Mouse (Mus musculus): Measurements from ENCODE around the gene Ndufs7. TPM values are rescaled to one million over a fixed set of nuclear protein-coding genes. Genes with fewer than 3 reads are reported as not detected.

The Ndufs7 gene
- polyA plus RNA-seq, 1 experiment from 2014 or later: 274 TPM

- peak overlapping the region; percentile 84 for H3K4me3 ChIP-seq
- H3K27ac ChIP-seq: peak overlapping the region; percentile 95
- H3K9me3 ChIP-seq (replicated peaks): no peaks in the 10 kb centered on the region
- WGBS: 1% methylated on average over 14 of the region's 14 CpGs
- peak overlapping the region; percentile 43; the same call in 1 of the 2 replicates for H3K9ac ChIP-seq
- peaks cover 17% of the 10 kb centered on the region for H3K36me3 ChIP-seq (ENCODE audit: poor library complexity, severe bottlenecking)
- H3K27me3 ChIP-seq: no peaks in the 10 kb centered on the region
- peak overlapping the region; percentile 93 for H3K4me2 ChIP-seq
- peaks cover 46% of the 10 kb centered on the region for H3K4me1 ChIP-seq
- no peak for ATAC-seq
Observed at GRCm38 (mm10) chr10:80226071-80226415, 22.9 kb upstream of the Ndufs7 start.

GRCm38 (mm10) chr10:80226416-80227165, 22.3 kb upstream of the Ndufs7 start, which contains the start of gene Mum1:
Mum1 (plus strand) TSS chr10:80226434.
- H3K27ac ChIP-seq: peak within 1 kb of the TSS; percentile 95
- H3K4me3 ChIP-seq: peak within 1 kb of the TSS; percentile 84
- ATAC-seq: peak; percentile 97
- H3K4me1 ChIP-seq: peaks cover 46% of the 10 kb centered on the region
- H3K36me3 ChIP-seq (ENCODE audit: poor library complexity, severe bottlenecking): peaks cover 21% of the 10 kb centered on the region
- no peaks in the 10 kb centered on the region for H3K9me3 ChIP-seq (replicated peaks)
- WGBS: under 1% methylated on average over 34 of the region's 75 CpGs
- no peaks in the 10 kb centered on the region for H3K27me3 ChIP-seq
- peak within 1 kb of the TSS; percentile 98 for H3K9ac ChIP-seq
- H3K4me2 ChIP-seq: peak within 1 kb of the TSS; percentile 93

DNA sequence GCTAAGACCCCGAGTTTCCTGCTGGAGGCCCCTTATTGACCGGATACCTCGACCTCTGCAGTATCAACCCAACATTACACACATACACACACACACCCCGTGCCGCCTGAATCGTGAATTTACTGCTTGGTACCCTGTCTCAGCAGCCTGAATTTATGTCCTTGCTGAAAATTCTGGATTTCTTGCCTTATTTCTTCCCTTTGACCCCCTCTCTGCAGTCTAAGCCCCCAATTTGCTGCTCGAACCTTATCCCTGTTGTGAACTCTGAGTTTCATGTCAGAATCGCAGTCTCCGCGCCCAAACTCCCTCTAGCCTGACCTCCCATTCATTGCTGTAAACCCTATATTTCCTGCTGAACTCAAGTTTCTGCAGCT, 21.8 kb upstream of the Ndufs7 start:
- Histone ChIP-seq H3K9me3 (replicated peaks) (no peaks in the 10 kb centered on the region), H3K4me3 (peak overlapping the region; percentile 84), H3K27me3 (no peaks in the 10 kb centered on the region), H3K9ac (peak overlapping the region; percentile 98), H3K4me2 (peak overlapping the region; percentile 93), H3K36me3 (ENCODE audit: poor library complexity, severe bottlenecking) (peaks cover 26% of the 10 kb centered on the region), H3K4me1 (peaks cover 41% of the 10 kb centered on the region), H3K27ac (peak overlapping the region; percentile 95)
- 8% methylated on average over 10 of the region's 10 CpGs for WGBS
- ATAC-seq: no peak; the same call in 1 of the 2 replicates

- 38% methylated on average over 15 of the region's 15 CpGs for WGBS
- peak overlapping the region; percentile 84 for H3K4me3 ChIP-seq
- peak overlapping the region; percentile 93 for H3K4me2 ChIP-seq
- peaks cover 51% of the 10 kb centered on the region for H3K4me1 ChIP-seq
- no peak for ATAC-seq
- no peaks in the 10 kb centered on the region for H3K9me3 ChIP-seq (replicated peaks)
- H3K27ac ChIP-seq: peak overlapping the region; percentile 95
- H3K27me3 ChIP-seq: no peaks in the 10 kb centered on the region
- peak overlapping the region; percentile 98 for H3K9ac ChIP-seq
- peaks cover 36% of the 10 kb centered on the region for H3K36me3 ChIP-seq (ENCODE audit: poor library complexity, severe bottlenecking)
Observed at GRCm38 (mm10) chr10:80227877-80228775, 20.8 kb upstream of the Ndufs7 start.

- Histone ChIP-seq H3K27ac (no peak overlapping the region), H3K27me3 (no peaks in the 10 kb centered on the region), H3K36me3 (ENCODE audit: poor library complexity, severe bottlenecking) (peaks cover 98% of the 10 kb centered on the region), H3K9ac (no peak overlapping the region), H3K4me1 (peaks cover 22% of the 10 kb centered on the region), H3K4me3 (no peak overlapping the region), H3K9me3 (replicated peaks) (no peaks in the 10 kb centered on the region), H3K4me2 (no peak overlapping the region)
- 96% methylated on average over 13 of the region's 13 CpGs for WGBS
- ATAC-seq: no peak
Observed at GRCm38 (mm10) chr10:80236145-80236825, 12.6 kb upstream of the Ndufs7 start.

DNA sequence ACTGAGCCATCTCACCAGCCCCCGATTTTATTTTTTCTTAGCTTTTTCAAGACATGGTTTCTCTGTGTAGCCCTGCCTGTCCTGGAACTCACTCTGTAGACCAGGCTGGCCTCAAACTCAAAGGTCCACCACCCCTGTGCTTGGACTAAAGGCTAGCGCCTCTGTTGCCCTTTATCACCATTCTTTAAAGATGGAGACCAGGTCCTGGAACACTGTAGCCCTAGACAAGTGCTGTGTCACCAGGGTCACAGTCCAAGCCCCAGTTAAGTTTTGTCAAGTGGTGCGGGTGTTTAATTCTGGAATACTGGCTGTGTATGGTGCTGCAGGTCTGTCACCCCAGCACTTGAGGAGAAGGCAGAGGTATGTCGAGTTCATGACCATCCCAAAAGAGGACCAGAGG, 11.9 kb upstream of the Ndufs7 start:
- Histone ChIP-seq H3K27me3 (no peaks in the 10 kb centered on the region), H3K9ac (no peak overlapping the region), H3K4me2 (no peak overlapping the region), H3K4me3 (no peak overlapping the region), H3K9me3 (replicated peaks) (no peaks in the 10 kb centered on the region), H3K27ac (no peak overlapping the region), H3K36me3 (ENCODE audit: poor library complexity, severe bottlenecking) (peaks cover 97% of the 10 kb centered on the region), H3K4me1 (peaks cover 26% of the 10 kb centered on the region)
- ATAC-seq: no peak
- WGBS: 97% methylated on average over 4 of the region's 4 CpGs

DNA sequence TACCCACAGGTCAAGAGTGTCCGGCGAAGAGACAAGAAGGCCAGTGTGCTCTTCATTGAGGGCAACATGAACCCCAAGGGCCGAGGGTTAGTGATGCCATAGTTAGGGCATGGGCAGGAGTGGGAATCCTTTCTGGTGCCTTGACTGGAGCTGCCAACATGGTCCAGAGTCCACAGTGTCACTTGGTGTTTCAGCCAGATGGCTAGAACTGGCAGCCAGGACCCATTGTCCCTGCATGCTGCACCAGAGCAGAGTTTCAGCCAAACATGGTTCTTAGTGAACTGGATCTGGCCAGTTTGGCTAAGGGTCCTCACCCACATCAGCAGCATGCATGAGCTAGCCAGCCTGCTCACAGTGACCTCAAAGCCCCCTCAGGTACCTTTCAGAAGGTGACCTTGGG, 10.6 kb upstream of the Ndufs7 start:
- no peak overlapping the region for H3K4me2 ChIP-seq

DNA sequence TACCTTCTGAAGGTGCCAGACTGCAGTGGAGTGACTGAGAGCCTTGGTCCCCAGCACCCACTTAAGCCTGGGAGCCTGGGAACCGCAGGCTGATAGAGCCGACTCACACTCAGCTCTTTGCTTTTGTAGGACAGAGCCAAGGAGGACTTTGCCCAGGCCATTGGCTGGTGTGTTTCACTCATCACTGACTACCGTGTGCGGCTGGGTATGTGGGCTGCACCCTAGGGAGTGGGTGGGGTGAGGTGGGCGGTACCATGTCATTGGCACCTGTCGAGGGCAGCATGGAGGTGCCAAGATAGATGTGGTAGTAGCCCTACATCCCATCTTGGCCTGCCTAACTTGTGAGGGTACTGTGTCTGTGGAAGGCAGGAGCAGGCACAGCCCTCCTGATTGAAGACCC, 9.1 kb upstream of the Ndufs7 start:
- no peak overlapping the region for H3K9ac ChIP-seq
- 91% methylated on average over 6 of the region's 6 CpGs for WGBS
- no peak overlapping the region for H3K4me3 ChIP-seq
- peaks cover 6% of the 10 kb centered on the region for H3K4me1 ChIP-seq
- H3K27ac ChIP-seq: no peak overlapping the region
- H3K4me2 ChIP-seq: no peak overlapping the region
- no peaks in the 10 kb centered on the region for H3K9me3 ChIP-seq (replicated peaks)
- H3K27me3 ChIP-seq: no peaks in the 10 kb centered on the region
- no peak for ATAC-seq
- peaks cover 97% of the 10 kb centered on the region for H3K36me3 ChIP-seq (ENCODE audit: poor library complexity, severe bottlenecking)

More for the DNA sequence above, 10.6 kb upstream of the Ndufs7 start:
- Histone ChIP-seq H3K9ac (no peak overlapping the region), H3K9me3 (replicated peaks) (no peaks in the 10 kb centered on the region), H3K36me3 (ENCODE audit: poor library complexity, severe bottlenecking) (peaks cover 97% of the 10 kb centered on the region), H3K27me3 (no peaks in the 10 kb centered on the region), H3K4me1 (peaks cover 17% of the 10 kb centered on the region), H3K4me3 (no peak overlapping the region), H3K27ac (no peak overlapping the region)
- ATAC-seq: no peak
- 94% methylated on average over 3 of the region's 3 CpGs for WGBS

GRCm38 (mm10) chr10:80242088-80242487, 6.8 kb upstream of the Ndufs7 start:
- peaks cover 77% of the 10 kb centered on the region for H3K36me3 ChIP-seq (ENCODE audit: poor library complexity, severe bottlenecking)
- no peaks in the 10 kb centered on the region for H3K9me3 ChIP-seq (replicated peaks)
- H3K27ac ChIP-seq: 0 out of 2 replicates have a peak overlapping the region, but pooled peaks have one; percentile 27
- H3K4me1 ChIP-seq: peaks cover 15% of the 10 kb centered on the region
- ATAC-seq: no peak
- H3K9ac ChIP-seq: peak overlapping the region; percentile 34; the same call in 1 of the 2 replicates
- no peaks in the 10 kb centered on the region for H3K27me3 ChIP-seq
- H3K4me3 ChIP-seq: no peak overlapping the region
- 53% methylated on average over 9 of the region's 9 CpGs for WGBS
- no peak overlapping the region for H3K4me2 ChIP-seq

DNA sequence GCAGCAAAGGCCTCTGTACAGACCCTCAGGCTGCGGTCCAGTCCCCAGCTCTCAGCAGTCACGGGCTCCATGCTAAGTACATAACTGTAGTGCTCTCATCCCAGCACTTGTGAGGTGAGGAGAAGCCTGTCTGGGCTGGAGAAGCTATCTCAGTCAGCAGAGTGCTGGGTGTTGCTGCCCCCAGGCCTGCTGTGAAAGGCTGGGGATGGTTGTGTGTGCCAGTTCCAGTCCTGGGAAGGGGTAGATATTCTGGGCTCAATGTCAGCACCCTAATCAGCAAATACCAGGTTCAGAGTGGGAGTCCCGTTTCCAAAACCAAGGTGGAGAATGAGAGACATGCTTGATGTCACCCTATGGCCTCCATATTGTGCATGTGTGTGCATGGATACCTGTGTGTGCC, 6.3 kb upstream of the Ndufs7 start:
- Histone ChIP-seq H3K4me2 (no peak overlapping the region), H3K9me3 (replicated peaks) (no peaks in the 10 kb centered on the region), H3K4me3 (no peak overlapping the region), H3K9ac (no peak overlapping the region), H3K4me1 (peaks cover 15% of the 10 kb centered on the region), H3K27me3 (no peaks in the 10 kb centered on the region), H3K27ac (no peak overlapping the region), H3K36me3 (ENCODE audit: poor library complexity, severe bottlenecking) (peaks cover 71% of the 10 kb centered on the region)
- ATAC-seq: no peak
- WGBS: 89% methylated on average over 3 of the region's 3 CpGs

DNA sequence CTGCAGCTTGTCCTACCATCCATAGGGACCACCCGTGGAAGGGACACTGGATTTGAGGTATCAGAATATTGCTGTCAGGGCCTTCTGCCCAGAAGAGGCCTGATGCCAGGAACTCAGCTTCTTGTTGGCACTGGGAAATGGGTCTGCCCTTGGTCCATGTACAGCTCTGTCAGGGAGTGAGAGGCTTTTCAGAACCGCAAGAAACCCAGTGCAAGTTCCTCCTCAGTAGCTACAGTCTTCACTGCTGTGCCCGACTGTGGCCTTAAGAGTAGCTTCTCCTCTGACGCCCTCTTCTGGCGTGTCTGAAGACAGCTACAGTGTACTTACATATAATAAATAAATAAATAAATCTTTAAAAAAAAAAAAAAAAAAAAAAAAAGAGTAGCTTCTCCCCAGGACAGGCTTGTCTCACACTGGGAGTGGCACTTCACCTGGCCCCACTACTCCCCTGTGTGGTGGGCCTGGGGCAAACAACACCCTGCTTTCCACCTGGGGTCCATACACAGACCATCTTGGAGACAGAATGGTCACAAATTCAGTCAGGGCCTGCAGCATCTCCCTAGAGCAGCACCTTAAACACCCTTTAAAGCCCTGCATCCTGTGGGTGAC, 4.0 kb upstream of the Ndufs7 start:
- Histone ChIP-seq H3K4me2 (no peak overlapping the region), H3K27me3 (no peaks in the 10 kb centered on the region), H3K27ac (peak overlapping the region; percentile 45), H3K36me3 (ENCODE audit: poor library complexity, severe bottlenecking) (peaks cover 49% of the 10 kb centered on the region), H3K9ac (peak overlapping the region; percentile 22; the same call in 1 of the 2 replicates), H3K4me1 (peaks cover 18% of the 10 kb centered on the region), H3K9me3 (replicated peaks) (no peaks in the 10 kb centered on the region), H3K4me3 (no peak overlapping the region)
- ATAC-seq: no peak
- WGBS: 34% methylated on average over 5 of the region's 5 CpGs
